12 mouse cellular contexts compared by ENCODE assay signal in the genomic region with DNA sequence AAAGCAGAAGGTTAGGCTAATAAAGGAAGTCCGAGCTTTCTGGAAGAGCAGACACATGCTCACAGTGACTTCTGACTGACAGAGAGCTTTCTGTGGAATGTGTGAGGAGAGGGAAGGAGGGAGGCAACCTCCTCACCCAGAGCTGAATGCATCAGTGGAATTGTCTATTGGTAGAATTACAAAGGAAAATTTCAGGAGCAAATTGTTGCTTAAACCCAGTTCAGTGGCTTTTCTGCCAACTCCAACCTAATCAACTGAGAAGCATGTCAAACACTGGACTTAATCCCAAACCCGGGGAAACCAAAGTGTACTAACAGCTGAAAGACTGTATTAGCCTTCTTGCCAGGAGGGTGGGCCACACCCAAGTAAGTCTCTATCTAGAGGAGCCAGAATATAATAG. TPM values are rescaled to one million over a fixed set of nuclear protein-coding genes. Genes with fewer than 3 reads are reported as not detected.
DNase-seq lines count a peak whose midpoint lies in the region; ATAC-seq lines count a peak whose summit lies in the region.
"Had no signal": no experiment of that assay in that cellular context is flagged by ENCODE, and none has a peak within 500 bp of the region (broad histone marks: within the 10 kb centered on the region; RNA-seq: fewer than 3 reads in every experiment).

No protein-coding gene starts in this region.

- H3K27ac ChIP-seq in heart, embryonic 10.5 days, result peak overlapping the region; percentile 36; the same call in 1 of the 2 replicates
- 0 out of 2 replicates have a peak overlapping the region, but pooled peaks have one; percentile 42 for H3K27ac ChIP-seq in heart, embryonic 11.5 days (ENCODE audit: low read depth, low read length)
- H3K27ac ChIP-seq: hindbrain, embryonic 13.5 days; midbrain, embryonic 10.5 days had no signal

- 54% methylated on average over 2 of the region's 2 CpGs for WGBS in heart, embryonic 10.5 days
- 44% methylated on average over 2 of the region's 2 CpGs for WGBS in heart, embryonic 11.5 days (ENCODE audit: insufficient replicate concordance)

- H3K9me3 ChIP-seq in heart, embryonic 10.5 days, result no peaks in the 10 kb centered on the region
- no peaks in the 10 kb centered on the region for H3K9me3 ChIP-seq in heart, embryonic 11.5 days (replicated peaks; ENCODE audit: control insufficient read depth, low read length)
- H3K9me3 ChIP-seq: hindbrain, embryonic 13.5 days; midbrain, embryonic 10.5 days had no signal

- no peak overlapping the region for H3K4me2 ChIP-seq in heart, embryonic 11.5 days
- H3K4me2 ChIP-seq: hindbrain, embryonic 13.5 days; lung, embryonic 14.5 days had no signal

- ATAC-seq in heart, embryonic 11.5 days (replicated peaks; ENCODE audit: insufficient number of reproducible peaks, low FRiP score, low TSS enrichment), result no peak
- ATAC-seq in CD4-positive, CD25-positive, alpha-beta regulatory T cell, adult 4 months, result no peak
- ATAC-seq: forebrain, postnatal 0 days had no signal

- no peaks in the 10 kb centered on the region for H3K36me3 ChIP-seq in heart, embryonic 10.5 days
- H3K36me3 ChIP-seq in heart, embryonic 11.5 days (ENCODE audit: control insufficient read depth, insufficient read depth, low read length), result no peaks in the 10 kb centered on the region
- H3K36me3 ChIP-seq: hindbrain, embryonic 13.5 days; midbrain, embryonic 10.5 days had no signal

- H3K4me1 ChIP-seq in heart, embryonic 10.5 days, result peaks cover 12% of the 10 kb centered on the region
- 0 out of 2 replicates have a peak, but pooled peaks cover under 1% of the 10 kb centered on the region for H3K4me1 ChIP-seq in heart, embryonic 11.5 days (ENCODE audit: control insufficient read depth, insufficient read depth, low read length)
- H3K4me1 ChIP-seq: hindbrain, embryonic 13.5 days had no signal

- intact Hi-C loops in heart, postnatal 25 days (cut with DNase I), result no loop called here

- no peak for DNase-seq in heart, embryonic 10.5 days (ENCODE audit: low spot score)
- no peak for DNase-seq in heart, postnatal 25 days (ENCODE audit: low spot score)
- peak; percentile 23 for DNase-seq in lung, postnatal 36 days
- DNase-seq in lung, postnatal 14 days, result no peak
- no peak for DNase-seq in testis, postnatal 10 days (ENCODE audit: low spot score)
- DNase-seq: cerebellum, adult 11-12 months; forebrain, postnatal 0 days; lung, embryonic 14.5 days had no signal

- no peaks in the 10 kb centered on the region for H3K27me3 ChIP-seq in heart, embryonic 10.5 days (ENCODE audit: insufficient read depth, poor library complexity, severe bottlenecking)
- H3K27me3 ChIP-seq in heart, embryonic 11.5 days (ENCODE audit: control insufficient read depth, insufficient read depth, low read length), result no peaks in the 10 kb centered on the region
- H3K27me3 ChIP-seq: hindbrain, embryonic 13.5 days had no signal

- H3K9ac ChIP-seq in heart, embryonic 11.5 days (ENCODE audit: low read depth, low read length), result no peak overlapping the region
- H3K9ac ChIP-seq: forebrain, postnatal 0 days; hindbrain, embryonic 13.5 days; lung, embryonic 14.5 days had no signal

- no peak overlapping the region for H3K4me3 ChIP-seq in heart, embryonic 10.5 days
- no peak overlapping the region for H3K4me3 ChIP-seq in heart, embryonic 11.5 days (ENCODE audit: low read depth, low read length)
- H3K4me3 ChIP-seq: hindbrain, embryonic 13.5 days; midbrain, embryonic 10.5 days had no signal

RNA-seq across cellular contexts. Expression of a gene that starts 36.9 kb away (rescaled TPM):
- 9.2 and 9.9 TPM in 2 replicates for polyA plus RNA-seq in heart, embryonic 10.5 days (2016; fragmentation: Nextera tagmentation; extraction: Ambion mirVana)
- total RNA-seq in heart, postnatal 25 days (2021), result 10 to 100 TPM; 16.7 to 19.7 TPM
- polyA plus RNA-seq in heart, embryonic 11.5 days (2014; fragmentation: Nextera tagmentation; extraction: Ambion mirVana), result 8.7 and 8.8 TPM in 2 replicates
- 1 to 10 TPM in 1 of 2 experiments, under 1 TPM in 1; 0.74 to 1.2 TPM for polyA plus RNA-seq in CD4-positive, CD25-positive, alpha-beta regulatory T cell, adult 4 months (2017; shearing (Covaris generic))
